Mouse (Mus musculus) thymus, postnatal 36 days (tissue): Measurements from ENCODE around the gene Tert.

Source experiments
- DNase-seq, 2 experiments: peaks; one replicate each; pipeline ENCODE4 v3.0.0; 2022; ENCODE audit warnings: mixed read lengths in 2 of 2

Gene Tert

DNA sequence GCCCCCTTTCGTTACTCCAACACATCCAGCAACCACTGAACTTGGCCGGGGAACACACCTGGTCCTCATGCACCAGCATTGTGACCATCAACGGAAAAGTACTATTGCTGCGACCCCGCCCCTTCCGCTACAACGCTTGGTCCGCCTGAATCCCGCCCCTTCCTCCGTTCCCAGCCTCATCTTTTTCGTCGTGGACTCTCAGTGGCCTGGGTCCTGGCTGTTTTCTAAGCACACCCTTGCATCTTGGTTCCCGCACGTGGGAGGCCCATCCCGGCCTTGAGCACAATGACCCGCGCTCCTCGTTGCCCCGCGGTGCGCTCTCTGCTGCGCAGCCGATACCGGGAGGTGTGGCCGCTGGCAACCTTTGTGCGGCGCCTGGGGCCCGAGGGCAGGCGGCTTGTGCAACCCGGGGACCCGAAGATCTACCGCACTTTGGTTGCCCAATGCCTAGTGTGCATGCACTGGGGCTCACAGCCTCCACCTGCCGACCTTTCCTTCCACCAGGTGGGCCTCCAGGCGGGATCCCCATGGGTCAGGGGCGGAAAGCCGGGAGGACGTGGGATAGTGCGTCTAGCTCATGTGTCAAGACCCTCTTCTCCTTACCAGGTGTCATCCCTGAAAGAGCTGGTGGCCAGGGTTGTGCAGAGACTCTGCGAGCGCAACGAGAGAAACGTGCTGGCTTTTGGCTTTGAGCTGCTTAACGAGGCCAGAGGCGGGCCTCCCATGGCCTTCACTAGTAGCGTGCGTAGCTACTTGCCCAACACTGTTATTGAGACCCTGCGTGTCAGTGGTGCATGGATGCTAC, at the start of gene Tert:
TSS of gene Tert (plus strand) at position 167 of the 805 bp plus-strand sequence.
- peak; percentile 72 to 77 for DNase-seq

DNA sequence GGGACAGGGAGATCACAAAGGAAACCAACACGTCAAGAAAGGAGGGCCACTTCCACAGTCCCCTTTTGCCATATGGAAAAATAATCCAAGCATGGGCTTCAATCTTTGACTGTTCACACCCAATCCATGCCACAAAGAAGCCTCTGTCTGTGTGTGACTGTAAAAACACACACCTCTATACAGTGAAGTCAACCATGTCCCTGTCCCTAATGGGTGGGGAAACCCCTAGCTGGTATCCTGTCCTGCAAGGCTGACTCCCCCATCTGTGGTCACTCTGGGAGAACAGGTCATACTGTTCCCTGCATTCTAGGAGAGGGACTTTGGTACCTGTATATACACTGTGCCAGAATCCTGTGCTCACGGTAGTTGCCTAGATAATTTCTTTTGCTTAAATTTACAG, 49.4 kb upstream of the Tert start:
- no peak for DNase-seq

DNA sequence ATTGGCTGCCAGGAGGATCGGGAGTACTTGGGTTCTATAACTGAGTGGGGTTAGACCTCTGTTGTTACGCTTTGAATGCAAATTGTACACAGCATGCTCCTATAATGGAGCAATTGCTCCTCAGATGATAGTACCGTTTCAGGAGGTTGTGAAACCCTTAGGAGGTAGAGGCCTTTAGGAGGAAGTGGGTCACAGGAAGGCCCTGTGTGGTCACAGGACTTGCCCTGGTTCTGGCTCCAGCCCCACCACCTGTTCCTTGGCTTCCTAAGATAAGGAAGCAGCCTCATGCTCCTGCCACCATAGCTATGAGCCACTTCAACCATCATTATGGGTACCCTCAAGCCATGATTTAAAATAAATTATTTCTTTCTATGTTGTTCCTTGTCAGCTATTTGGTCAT, 35.2 kb upstream of the Tert start:
- no peak for DNase-seq

DNA sequence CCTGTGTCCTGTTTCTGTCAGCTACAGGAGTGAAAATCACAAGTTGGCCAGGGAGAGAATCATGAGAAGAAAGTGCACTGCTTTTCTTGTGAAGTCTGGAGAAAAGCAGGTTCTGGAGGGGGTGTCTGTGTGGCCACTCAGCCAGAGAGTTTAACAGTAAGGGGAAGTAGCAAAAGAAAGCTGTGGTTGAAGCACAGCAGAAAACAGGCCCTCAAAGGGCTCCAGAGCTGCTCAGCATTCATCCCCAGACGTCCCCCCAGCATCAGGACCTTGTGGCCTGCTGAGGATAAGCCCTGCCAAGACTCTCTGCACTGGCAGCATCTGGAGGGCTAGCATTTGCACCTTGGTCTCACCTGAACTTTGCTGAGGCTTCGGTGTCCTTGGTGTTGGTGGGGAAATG, 34.2 kb upstream of the Tert start:
- no peak for DNase-seq

DNA sequence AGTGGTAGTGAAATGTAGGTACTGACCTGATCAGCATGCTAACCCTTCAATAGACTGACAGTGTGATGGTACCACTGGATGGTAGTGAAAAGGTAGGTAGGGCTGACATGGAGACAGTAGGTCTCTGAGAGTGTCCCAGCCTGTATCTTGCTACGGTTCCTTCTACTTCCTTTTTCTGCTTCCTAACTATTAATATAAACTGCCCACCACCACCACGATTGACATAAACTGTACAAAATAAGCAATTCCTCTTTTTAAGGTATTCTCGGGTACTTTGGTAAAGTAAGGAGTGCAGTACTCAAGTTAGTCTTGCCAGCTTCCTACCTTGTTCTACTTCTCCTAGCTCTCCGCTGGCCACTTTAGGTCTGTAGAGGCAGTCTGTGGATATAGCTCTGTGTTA, 30.4 kb upstream of the Tert start:
- no peak for DNase-seq

DNA sequence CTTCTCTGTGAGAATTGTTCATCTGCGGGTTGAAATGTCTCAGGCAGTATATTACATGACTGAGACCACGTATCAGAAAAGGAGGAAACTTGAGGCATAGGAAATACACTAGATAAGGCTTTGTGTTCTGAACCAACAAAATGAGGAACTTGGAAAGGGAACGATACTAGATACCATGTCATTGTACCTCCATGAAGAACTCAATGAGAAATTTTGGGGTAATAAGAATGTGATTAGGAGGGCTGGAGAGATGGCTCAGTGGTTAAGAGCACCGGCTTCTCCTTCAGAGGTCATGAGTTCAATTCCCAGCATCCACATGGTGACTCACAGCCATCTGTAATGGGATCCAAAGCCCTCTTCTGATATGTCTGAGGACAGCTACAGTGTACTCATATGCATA, 26.5 kb upstream of the Tert start:
- no peak for DNase-seq

DNA sequence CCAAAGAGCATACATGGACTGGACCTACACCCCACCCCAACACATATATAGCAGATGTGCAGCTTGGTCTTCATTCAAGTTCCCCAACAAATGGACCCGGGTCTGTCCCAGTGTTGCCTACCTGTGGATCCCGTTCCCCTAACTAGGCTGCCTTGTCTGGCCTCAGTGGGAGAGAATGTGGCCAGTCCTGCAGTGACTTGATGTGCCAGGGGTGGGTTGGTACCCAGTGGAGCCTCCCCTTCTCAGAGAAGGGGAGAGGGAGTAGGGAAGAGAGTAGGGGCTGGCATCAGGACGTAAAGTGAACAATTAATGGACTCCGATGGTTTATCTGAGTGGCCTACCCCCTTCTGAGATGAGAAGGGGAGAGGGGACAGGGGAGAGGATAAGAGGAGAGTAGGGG, 23.7 kb upstream of the Tert start:
- no peak for DNase-seq

DNA sequence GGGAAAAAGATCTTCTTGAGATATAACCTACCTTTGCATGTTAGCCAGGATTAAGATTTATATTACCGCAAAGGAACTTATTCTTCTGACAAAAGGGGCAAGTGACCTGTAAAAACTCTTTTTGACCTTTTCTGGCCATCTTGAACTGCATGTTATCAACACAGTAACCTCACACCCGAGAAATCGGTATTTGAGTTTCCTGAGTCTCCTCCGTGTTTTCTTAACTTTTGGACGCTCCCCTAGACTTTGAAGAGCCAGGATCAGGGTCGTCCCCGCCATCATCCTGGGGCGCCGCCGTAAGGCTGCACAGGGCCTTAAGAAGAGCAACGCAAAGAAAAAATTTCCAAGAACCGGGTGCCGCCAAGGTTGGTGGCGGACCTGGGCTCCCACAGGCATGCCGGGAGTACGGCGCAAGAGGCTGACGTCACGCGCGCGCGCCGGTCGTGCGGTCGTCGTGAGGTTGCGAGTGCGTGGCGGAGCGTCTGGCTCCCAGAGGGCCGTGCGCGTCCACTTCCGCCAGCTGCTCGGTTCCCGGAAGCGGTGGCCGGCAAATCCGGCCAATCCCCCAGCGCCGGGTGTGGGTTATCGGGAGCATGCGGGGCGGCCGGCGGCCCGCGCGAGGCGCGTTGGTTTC, 23.1 kb upstream of the Tert start, which contains the start of gene Clptm1l:
TSS of gene Clptm1l (plus strand) at position 485 of the 634 bp plus-strand sequence.
- peak; percentile 94 to 95 for DNase-seq

DNA sequence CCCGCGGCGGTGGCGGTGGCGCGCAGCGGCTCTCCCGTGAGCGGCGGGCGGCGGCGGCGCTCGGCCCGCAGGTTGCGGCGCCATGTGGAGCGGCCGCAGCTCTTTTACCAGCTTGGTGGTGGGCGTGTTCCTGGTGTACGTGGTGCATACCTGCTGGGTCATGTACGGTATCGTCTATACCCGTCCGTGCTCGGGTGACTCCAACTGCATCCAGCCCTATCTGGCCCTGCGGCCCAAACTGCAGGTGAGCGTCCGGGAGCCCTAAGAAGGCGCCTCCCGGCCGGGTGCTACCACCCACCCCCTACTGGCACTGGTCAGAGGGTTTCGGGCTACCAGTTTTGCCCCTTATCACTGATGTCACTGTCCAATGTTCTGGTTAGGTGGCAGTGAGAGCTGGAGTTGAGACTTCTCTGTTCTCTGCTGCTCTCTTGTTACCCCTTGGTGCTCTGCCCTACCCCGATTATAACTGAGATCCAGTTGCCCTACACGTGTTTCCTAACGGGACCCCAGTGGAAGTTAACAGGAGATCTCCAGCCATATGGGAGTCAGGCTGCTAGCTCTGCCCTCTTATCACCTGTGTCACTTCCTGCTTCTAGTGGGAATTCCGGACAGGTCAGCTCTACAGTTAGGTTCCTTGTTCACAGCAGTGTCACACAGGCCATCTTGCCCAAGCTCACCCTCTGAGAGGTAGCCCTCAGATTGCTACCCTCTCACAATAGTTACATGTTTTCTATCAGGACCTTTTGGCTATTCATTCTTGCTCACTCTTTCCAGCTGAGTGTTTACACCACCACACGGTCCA, 22.4 kb upstream of the Tert start:
- DNase-seq = no peak

DNA sequence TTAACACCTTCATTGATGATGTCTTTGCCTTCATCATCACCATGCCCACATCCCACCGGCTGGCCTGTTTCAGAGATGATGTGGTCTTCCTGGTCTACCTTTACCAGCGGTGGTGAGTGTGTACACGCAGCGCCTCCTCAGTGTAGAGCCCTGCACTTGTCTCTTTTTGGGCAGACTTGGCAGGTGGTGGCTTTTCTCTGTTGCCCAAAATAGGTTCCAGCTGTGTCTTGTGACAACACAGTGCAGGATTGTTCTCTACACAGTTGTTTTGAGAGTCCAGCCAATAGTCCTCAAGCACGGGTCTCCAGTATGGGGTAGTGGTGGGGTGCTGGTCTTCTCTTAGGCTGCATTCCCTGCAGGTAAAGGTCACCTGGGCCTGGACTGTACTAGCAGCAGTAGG, 8.3 kb upstream of the Tert start:
- DNase-seq = no peak

DNA sequence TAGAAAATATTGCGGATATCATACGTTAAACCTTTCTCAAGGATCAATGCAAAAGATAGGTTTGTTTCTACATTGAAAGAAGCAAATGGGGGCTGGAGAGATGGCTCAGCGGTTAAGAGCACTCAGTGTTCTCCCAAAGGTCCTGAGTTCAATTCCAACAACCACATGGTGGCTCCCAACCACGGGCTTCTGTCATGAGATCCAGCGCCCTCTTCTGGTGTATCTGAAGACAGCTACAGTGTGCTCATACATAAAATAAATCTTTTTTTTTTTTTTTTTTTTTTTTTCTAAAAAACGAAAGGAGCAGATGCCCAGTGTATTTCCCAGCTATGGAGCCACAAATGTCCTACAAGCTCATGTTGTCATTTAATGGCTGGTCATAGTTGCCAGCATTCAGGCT, 6.1 kb upstream of the Tert start:
- no peak for DNase-seq

DNA sequence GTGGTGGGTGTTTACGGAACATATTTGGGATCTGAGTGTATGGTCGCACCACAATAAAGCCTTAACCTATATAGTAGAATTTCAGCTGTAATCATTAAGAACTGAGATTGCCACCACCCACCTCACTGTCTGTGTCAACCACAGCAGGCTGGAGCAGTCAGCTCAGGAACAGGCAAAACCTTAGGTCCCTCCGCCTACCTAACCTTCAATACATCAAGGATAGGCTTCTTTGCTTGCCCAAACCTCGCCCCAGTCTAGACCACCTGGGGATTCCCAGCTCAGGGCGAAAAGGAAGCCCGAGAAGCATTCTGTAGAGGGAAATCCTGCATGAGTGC, 334 bp upstream of the Tert start:
- DNase-seq = no peak

DNA sequence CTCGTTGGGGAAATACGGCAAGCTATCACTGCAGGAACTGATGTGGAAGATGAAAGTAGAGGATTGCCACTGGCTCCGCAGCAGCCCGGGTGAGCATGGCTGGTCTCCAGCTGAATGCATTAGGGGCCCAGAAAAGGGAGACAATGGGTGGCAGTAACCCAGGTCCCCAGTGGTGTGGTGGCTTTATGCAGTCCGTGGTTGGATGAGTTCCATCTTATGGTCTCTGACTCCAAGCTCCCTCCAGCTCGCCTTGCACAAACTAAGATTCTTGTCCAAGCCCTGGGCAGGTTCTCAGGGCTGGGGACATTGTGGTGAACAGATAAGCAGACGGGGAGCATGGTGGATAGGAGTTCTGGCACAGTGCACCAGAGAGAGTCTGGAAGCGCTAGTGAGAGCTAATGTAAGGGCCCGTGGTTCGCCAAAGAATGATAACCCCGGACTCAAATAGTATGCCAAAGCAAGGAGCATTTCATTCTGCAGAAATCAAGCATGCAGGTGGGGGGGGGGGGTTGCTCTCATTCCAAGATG, 1.9 kb downstream of the Tert start:
- DNase-seq = no peak

DNA sequence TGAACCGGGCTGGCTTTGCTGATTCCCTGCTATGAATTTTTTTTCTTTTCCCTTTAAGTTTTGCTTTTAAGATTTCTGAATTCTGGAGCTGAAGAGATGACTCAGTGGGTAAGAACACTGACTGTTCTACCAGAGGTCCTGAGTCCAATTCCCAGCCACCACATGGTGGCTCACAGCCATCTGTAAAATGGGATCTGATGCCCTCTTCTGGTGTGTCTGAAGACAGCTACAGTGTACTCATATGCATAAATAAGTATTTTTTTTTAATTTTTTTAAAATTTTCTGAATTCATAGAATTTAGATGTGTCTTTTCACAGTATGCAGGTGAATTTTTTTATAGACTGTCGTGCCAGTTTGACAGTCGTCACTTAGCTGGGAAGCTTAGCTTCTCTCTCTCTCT, 5.1 kb downstream of the Tert start:
- no peak for DNase-seq

DNA sequence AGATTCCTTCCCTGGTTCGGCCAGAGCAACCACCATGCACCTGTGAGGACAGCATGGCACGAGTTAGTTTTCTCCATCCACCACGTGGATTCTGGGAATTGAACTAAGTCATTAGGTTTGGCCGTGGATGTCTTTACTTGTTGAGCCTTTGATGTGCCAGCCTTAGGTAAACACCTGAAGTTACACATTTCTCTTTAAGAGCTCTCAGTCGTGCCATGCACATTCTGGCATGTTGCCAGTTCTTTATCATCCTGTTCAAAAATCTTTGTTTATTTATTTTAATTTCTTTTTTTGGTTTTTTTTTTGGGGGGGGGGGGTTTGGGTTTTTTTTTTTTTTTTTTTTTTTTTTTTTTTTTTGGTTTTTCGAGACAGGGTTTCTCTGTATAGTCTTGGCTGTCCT, 11.1 kb downstream of the Tert start:
- no peak for DNase-seq

DNA sequence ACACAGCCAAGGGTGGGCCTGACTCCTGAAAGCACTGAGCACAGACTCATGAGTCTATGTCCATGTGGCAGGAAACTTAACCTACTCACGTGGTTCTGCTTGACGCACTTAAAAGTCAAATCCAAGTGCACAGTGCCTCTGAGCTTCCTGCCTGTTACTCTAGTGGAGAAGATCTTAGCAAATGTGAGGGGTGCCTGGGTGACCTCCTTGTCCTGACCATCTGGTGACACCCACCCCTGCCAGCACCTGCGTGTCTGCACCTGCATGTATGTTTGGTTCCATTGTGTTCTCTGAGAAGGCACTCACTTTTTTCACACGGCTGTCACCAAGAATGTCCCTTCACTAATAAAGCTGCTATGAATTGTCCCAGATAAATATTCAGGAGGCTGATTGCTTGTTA, 14.6 kb downstream of the Tert start:
- DNase-seq = peak; percentile 19 to 59

DNA sequence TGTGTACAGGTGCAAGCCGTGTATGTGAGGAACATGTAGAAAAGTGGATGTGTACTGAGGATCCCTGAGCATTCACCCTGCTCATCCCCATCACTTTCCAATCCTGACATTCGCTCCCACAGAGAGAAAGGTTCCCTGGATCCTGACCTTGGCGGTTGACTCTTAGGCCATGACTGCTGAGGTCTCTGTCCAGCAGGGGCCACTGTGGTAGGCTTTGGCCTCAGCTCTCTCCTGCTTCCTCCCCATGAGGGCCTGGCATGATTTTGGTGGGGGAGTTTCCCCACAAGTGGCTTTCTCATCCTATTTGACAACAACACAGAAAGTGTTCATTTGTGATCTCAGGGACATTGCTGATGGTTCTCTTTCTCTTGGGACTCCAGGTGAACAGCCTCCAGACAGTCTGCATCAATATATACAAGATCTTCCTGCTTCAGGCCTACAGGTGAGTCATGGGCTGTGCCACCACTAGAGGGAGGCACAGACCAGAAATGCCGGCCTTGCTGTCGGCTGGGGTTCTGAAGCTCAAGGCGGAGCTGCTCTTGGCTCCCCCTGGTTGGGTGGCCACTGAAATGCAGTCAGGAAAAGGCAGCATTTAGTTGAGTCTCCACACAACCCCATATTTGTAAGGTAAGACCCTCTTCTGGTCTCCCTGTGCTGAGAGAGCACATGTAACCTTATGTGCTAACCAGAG, 19.8 kb downstream of the Tert start:
- peak; percentile 82 to 88 for DNase-seq

DNA sequence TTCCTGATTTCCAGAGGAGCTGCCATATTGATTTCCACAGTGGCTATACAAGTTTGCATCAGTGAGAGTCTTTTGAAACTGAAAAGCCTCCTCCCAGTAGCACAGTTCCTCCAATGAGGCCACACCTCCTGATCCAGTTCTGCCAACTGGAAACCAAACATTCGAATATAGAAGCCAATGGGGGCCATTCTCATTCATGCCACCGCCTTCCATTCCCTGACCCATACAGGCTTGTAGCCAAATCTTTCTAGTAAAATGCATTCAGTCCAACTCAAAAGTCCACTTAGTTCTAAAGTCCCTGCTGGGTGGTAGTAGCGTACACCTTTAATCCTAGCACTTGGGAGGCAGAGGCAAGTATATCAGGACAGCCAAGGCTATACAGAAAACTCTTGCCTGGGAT, 26.6 kb downstream of the Tert start:
- no peak for DNase-seq

DNA sequence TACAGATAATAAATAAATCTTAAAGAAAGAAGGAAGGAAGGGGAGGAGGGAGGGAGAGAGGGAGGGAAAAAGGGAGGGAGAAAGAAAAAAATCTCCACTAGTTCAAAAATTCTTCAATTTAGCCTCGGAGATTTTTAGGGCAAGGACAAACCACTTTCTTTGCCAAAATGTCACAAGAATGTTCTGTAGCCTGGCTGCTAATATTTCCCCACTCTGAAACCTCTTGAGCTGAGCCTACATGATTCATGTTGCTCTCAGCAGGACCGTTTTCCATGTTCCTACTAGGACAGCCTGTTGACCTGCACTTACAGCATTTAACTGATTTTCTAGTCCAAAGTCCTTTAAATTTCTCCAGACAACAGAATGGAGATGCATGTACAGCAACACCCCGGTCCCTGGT, 28.3 kb downstream of the Tert start:
- no peak for DNase-seq

DNA sequence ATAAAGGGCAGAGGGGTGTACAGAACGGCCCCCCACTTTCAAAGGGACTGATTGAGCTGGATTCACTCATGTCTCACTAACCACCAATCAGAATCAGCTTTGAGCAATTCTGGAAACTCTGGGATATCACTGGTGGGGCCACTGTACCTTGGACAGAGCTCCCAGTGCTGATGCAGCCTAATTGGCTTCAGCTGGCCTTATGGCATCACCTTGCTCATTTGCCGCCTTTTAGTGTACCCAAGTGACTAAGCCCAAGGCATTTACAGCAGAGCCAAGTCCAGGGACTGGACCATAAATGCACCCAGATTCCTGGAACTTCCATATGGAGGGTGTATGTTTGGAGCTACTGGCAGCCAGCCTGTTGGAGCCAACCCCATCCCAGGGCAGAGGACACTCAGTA, 32.2 kb downstream of the Tert start:
- no peak for DNase-seq

DNA sequence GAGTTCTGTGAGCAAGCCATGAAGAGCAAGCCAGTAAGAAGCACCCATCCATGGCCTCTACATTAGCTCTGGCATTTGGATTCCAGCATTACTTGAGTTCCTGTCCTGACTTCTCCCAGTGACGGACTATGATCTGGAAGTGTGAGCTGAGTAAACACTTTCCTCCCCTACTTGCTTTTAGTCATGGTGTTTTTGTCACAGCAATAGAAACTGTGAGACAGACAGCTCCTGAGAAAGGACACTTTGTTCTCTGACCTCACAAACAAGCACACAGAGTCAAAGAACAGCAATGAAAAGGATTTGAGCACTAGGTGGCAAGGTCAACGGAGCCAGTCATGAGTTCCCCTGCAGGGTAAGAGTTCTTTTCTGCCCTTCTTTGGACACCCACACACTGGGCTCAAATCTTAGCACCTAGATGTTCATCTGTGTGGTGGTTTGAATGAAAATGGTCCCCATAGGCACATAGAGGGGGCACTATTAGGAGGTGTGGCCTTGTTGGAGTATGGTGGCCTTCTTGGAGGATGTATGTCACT, 33.5 kb downstream of the Tert start:
- no peak for DNase-seq

DNA sequence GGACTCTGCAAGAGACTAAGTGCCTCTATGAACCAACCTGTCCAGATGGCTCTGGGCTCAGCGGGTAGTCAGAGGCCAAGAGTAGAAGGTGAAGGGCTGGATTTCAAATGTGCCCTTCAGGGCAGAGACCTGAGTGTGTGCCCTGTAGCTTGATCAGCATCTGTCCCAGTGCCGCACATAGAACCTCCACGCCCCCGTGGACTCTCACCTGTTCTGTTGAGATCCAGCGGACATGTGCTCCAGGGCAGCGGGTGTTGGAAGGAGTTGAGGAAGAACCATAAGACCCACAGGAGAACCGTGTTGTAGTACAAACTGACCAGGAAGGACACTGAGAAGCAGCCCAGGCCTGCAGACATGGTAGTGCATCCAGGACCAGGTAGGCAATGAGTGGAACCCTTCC, 48.5 kb downstream of the Tert start:
- DNase-seq = no peak

DNA sequence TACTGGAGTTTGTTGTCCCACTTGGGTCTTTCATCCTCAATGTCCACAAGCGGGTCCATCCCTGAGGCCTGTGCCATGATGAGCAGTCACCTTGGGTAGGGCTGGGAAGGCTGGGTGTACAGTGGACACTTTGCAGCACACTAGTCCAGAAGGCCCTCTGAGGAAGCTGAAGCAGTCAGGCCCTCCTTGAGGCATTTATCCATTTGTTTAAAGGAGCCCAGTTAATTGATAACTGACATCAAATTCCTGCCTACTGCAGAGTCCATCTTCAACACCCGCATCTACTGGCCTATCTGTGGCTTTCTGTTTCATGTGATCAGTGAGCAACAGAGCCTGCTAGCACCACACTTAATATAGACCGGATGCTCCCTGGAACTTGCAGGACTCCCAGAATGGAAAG, 51.1 kb downstream of the Tert start, which contains the start of gene Slc6a18:
TSS of gene Slc6a18 (minus strand) at position 171 of the 400 bp plus-strand sequence.
- no peak for DNase-seq
